Mouse (Mus musculus): ENCODE data around the gene Ntng1.

Ntng1 gene

DNA sequence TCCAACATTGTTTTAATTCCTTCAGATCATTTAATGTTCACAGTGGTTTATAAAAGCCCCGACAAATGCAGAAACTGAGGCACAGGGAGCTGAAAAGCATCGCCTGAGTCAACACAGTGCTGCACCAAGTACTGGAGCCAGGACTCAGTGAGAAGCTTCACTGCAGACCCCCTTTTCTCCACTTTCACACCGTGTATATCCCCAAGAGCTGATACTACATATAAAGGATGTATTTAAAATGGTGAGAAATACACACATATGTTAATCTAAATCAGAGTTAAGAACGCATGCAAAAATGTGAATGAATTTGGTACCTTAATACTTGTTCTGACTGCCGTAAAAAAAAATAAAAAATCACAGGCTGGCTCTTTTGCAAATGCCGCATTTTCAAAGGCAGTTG is 88.4 kb downstream of the Ntng1 start:
- DNase-seq (ENCODE audit: low spot score in 2 of 2), result no peak

DNA sequence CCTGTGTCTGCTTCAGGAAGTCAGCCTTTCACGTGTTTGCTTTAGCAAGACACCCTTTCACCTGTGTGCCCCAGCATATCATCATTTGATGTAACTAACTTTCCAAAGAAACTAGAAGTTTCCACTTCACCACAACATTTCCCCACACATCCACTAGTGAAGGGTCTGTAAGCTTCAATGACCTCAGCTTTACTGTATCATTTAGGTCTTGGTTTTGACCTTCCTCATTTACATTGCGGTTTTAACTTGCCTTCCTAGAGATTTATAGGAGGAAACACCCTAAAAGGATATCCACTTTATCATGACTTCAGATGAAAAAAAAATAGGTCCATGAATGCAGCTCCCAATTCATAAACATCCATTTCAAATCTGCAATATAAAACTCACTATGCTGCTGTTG is 89.7 kb downstream of the Ntng1 start:
- no peak for DNase-seq (ENCODE audit: low spot score in 2 of 2)

DNA sequence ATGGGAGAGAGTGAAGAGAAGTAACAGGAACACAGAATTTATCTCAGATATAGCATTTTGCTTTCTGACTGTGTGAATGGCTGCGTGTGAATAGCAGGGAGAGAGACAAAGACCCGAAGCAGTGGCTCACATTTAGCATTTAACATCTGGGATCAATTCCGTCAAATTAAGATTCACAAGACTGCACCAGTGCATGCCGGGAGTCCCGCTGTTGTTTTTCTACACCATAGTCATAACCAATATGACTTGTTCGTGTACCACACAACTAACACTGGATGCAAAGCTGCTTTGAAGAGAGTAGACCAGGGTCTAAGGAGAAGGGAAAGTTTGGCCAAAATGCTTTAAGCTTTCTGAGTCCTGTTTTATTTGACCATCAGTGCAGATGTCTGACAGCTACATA is 95.7 kb downstream of the Ntng1 start:
- no peak for DNase-seq (ENCODE audit: low spot score in 2 of 2)

DNA sequence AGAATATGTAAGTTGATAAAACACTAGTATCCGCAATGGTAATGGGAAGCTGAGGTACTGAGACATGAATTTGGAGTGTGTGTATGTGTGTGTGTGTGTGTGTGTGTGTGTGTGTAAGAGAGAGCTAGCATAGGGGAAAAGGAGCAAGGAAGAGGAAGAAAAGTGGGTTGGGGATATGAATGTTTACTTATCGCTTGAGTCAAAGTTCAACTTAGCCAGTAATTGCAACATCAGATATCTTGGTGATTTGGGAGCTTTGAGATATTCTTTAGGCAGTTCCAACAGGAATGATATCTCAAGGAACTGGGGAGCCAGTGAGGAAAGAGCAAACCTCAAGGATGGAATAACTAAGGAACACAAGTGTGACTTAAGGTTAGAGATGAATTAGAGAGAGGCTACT is 97.1 kb downstream of the Ntng1 start:
- no peak for DNase-seq (ENCODE audit: low spot score in 2 of 2)

DNA sequence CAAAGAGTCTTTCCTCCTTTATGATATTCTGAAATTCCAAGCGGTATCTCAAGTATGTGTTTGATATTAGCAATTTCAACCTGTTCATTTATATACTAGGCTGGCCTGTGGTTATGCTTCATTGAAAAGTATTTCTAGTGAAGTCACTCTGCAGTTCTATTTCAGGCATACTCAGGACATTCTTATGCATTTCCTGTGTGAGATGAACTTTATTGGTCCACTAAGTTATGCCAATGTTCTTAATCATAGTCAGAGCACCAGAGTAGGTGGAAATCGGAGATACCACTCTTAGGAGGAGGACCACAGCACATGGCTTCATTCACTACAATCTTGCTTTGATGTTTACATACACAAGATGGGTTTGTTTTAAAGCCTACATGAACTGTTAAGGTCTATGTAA is 99.6 kb downstream of the Ntng1 start:
- no peak for DNase-seq (ENCODE audit: low spot score in 2 of 2)

DNA sequence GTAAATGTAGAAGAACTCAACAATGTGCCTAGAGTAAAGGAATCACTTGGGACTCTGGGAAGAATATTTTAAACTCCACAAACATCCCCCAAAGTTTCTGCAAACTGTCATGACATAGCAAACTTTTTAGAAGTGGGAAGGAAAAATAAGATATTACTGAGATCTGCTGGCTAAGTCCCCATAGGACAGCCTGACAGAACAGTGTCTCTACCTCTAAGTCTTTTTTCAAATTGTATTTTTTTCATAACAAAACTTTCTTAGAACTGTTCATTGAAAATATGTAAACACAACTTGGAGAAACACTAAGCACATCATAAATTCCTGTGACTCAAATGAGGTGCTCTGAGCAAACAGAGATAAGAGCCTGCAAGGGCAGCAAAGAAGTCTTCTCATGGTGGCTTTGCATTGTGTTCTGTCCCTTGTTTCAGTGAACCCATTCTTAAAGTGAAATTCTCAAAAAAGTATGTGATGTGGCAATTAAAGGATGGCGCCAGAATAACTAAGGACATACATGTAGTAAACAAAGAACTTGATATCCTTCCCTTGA is 100.1 kb downstream of the Ntng1 start:
- DNase-seq (ENCODE audit: low spot score in 2 of 2), result no peak

DNA sequence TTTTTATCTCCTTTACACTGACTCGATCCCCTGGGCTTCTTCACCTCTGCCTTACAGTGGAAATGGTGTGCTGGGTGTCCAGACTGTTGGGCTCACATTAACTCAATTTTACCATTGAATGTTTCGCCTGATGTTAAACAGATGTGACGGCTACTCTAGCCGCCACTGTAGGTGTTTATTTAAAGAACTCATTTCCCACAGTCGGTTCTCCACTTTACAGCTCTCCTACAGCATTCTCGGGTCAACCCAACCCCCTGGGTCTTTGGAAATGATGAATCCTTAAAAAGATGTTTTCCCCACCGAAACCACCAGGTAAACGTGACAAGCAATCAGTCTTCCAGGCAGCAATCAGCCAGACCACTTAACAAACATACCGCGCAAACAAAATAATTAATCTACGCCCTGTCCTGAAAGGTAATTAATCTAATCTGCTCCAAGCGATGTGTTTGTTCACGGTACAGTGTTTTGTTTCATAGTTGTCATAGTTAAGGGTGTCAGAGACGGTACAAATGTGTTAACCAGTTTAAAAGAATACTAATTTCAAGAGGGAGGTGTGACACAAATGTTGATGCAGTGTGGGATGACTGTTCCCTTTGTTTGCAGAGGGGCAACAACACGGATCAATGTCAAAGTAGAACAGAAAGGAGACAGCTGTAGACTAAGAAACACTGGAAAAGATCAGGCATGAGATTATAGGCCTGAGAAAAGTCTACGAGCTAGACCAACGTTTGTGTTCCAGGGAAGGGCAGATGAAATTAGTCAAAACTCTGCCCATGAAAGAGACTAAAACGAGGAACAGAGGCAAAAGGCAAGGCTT is 120.8 kb downstream of the Ntng1 start:
- no peak for DNase-seq (ENCODE audit: low spot score in 2 of 2)

DNA sequence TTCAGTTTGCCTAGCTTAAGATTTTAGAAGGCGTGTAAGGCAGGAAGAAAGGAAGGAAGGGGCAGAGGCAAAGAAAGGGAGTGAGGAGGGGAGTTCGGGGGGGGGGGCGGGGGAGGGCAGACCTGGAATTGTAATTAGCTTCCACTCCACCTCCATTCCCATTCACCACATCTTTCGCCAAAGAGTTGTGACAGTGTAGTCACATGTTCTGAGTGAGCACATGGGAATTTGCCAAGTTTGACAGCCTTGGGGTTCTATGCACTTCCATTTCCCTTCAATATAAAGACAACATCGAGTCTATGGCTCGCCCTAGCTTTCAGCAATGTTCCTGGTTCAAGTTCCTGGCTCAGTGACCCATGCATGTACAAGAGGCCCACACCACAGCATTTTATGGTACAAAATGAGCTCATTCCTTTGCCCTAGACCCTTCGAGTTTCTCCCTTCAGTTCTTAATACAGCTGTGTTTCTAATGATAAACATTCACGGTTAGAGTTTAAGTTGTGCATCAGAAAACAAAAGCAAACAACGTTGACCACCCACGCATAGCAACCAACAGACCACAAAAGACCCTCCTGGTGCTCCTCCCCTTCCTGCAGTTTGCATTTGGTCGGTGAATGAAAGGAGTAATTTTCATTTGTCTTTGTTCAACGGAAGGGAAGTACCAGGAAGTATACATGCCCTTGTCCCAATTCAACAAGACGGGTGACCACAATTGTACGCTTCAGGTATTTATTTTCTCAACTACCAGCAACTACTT is 132.8 kb downstream of the Ntng1 start:
- no peak for DNase-seq (ENCODE audit: low spot score in 2 of 2)

DNA sequence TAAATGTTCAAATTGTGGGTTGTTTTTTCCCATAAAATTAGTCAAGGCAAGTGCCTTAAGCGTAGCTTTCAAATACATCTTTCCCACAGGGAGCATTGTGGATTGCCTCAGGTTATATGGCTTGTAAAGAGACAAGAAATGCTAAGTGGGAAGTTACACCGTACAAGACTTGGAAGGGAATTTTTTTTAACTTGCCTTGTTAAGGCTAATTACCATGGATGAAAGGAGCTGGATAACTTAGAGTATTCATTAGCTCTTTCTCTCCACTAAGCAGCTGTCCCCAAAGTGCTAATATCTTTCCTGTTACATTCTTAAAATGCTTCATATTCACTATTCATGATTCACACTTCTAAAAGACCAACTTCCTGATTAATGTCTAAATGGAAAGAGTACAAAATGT is 133.4 kb downstream of the Ntng1 start:
- no peak for DNase-seq (ENCODE audit: low spot score in 2 of 2)

DNA sequence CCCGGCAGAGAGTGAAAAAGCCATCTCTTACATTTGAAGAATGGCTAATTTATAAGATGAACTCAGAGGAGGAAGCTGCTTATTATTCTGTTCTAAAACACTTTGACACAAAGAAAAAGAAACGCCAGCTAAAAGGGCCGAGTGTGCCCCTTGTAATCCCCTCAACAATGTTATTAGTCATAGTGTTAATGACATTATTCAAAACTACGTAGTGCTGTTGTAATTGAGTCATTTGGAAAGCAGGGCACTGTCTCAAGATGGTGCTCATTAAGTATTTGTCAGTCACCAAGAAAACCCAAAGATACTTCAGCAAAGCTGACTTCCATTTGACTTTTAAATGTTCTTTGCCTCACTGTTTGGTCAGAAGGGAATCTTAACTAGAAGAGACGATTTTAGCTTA is 143.5 kb downstream of the Ntng1 start:
- DNase-seq (ENCODE audit: low spot score in 2 of 2), result no peak

DNA sequence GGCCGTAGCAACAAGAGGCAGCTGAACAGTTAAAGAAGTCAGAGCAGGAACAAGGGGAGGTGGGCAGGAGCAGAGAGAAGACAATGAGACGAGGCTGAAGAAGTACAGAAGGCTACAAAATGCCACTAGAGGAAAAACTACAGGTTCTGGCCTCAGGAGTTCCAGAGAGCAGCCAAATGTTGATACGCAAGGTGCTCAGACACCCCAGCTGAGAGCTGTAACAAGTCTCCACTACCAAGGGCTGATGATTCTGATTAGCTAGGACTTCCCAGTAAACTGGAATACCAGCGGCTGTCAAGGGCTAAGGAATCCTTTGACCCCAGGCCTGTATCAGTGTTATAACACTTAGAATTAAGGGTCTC is 148.2 kb downstream of the Ntng1 start:
- DNase-seq (ENCODE audit: low spot score in 2 of 2), result no peak

DNA sequence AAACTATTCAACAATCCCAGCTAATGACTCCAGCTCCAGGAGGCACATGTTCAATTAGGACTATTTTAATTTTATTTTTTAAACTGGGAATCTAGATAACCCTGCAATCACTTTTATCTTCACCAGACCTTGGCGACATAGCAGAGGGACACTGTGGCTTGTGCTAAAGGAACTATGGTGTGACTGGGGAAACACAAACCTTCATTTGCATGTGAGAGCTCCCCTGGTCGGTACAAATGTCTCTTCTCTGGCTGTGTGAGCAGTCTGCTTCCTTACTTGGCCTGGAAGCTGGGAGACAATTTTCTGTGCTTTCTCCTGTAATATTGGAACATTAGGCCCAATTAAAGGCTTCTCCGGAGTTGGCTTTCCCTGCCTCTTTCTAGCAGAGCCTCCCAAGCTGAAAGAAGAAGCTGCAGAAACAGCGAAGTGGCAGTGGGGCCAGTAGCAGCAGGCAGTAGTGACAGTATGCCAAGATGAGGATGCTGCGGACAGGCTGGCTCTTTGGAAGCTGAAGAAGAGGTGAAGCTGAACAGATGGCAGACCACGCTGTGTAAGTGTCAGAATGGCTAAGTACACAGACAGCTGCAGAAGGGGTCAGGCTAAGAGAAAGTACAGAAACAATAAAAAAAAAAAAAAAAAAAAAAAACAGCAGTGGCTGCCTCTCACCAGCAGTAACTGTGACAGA is 148.7 kb downstream of the Ntng1 start:
- DNase-seq (ENCODE audit: low spot score in 2 of 2), result no peak

DNA sequence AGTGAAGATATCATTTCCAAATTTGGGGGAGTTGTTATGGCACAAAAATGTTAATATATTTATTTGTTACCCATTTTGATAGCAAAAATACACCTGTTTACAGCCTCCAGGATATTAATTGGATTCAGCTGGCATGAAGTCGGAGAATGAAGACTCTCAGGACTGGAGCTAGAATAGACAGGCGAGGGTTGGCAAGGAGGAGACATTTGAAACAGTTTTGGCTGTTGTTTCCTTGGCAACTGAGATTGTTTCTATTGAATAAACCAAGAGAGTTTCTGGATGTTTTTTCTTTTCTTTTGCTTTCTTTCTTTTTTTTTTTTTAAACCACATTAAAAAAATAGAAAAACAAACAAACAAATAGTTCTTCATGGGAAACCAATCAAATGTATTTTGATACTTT is 159.7 kb downstream of the Ntng1 start:
- DNase-seq (ENCODE audit: low spot score in 2 of 2), result no peak

DNA sequence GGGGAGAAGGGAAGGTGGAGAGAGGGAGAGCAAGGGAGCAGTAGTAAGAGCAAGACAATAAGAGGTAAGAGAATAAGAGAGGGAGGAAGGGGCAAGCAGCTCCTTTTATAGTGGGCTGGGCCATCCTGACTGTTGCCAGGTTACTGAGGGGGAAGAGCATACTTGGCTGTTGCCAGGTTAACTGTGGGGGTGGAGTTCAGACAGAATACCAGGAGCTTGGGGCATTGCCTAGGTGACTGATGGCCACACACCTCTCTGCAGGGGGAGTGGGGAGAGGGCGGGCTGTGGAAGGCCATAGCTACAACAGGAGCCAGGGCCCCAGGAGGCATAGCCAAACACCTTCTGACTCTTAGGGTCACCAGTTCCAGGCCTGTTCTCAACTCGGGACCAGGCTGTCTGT is 166.2 kb downstream of the Ntng1 start:
- DNase-seq (ENCODE audit: low spot score in 2 of 2), result no peak

DNA sequence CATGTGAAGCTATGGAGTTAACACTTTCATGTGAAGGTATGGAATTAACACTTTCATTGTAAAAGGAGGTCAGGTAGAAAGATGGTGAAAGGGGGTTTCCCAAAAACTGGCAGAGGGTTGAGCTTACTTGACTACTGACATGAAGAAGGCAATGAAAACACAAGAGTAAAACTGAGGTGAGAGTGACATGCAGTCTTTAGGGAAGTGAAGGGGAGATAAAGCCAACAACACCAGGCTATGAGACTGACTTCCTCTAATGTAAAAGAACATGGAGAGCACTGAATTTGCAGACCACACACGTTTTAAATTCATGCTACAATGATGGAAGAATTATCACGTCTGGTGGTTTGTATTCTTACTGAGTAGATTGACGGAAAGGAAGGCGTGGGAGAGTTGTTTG is 168.7 kb downstream of the Ntng1 start:
- DNase-seq (ENCODE audit: low spot score in 2 of 2), result no peak

DNA sequence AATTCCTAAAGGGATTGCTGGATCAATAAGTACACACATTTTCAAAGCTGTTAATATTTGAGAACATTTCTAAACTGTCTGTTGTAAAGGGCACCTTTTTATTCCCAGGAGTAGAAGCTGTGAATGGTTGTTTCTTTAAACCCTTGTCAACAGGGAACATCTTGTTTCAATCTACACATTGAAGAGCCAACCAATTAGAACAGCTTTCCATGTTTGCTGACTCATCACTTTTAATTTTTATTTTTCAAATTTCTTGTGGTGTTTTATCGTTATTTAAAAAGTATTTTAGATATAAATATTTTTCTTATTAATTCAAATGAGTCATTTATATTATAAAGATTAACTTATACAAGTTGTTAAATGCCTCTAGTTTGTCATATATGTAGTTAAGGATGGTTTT is 172.3 kb downstream of the Ntng1 start:
- no peak for DNase-seq (ENCODE audit: low spot score in 2 of 2)

DNA sequence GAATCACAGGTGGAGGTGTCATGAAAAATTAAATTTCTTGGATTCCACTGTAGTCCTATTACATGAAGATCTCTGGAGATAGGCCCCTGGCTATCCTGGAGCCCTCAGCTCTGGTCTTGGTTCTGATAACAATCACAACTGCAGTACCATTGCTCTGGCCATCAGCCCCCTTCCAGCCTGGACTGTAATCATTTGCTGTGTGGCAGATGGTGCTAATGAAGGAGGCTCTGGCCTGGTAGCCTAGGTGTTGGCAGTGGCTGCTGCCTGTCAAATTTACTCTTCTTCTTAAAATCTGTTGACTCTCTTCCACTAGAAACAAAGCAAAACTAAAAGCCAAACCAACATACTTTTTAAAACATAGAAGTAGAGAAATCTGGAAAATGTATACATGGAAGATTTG is 173.6 kb downstream of the Ntng1 start:
- no peak for DNase-seq (ENCODE audit: low spot score in 2 of 2)

DNA sequence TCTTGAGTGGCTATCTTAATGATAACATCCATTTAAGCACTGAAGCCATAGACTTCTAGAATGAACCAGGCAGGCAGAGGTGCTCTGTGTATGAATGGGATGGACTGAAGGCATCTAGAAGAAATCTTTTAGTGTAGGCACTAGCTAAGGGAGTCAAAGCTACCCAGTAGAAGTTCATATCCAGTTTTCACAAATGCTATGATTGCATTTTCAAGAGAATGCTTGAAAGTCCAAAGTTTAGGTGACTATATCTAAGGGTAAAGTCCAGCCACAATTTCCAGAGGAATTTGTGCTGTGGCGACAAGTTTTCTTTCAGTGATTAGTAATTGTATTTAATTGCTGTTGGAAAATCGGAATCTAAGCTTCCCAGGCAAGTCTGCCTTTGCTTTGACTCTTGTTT is 181.2 kb downstream of the Ntng1 start:
- DNase-seq (ENCODE audit: low spot score in 2 of 2), result no peak

DNA sequence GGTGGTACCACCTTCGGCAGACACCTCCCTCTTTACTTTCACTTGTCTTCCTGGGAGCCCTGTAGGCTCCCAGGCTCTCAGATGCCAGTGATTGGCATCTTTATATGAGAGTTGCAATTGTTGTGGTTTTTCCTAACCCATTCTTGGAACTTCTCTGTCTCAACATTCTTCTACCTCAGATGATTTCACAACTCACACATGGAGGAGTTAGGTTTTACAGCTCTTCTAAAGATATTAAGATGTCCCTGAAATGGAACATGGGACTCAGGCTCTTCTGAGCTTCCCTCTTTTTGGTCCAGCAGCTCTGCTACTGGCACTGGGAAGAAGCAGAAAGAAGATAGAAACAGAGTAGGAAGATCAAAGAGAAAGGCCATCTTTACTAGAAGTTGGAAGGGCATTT is 200.9 kb downstream of the Ntng1 start:
- DNase-seq (ENCODE audit: low spot score in 2 of 2), result no peak

DNA sequence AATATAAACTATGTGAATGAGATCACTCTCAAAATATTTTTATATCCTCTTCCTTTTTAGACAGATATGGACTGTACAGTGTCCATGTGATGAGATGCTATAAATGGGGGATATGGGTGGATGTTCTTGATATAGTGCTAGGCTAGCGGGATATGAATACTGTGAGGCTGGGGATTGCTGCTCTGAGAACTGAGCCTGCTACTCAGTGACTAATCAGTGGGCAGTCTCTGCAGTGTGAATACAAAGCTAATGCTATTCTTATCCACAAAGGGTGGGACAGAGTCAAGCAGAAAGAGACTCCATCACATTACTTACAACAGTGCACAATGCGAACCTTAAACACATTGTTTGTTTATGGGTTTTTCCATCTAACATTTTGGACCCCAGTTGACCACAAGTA is 206.2 kb downstream of the Ntng1 start:
- DNase-seq (ENCODE audit: low spot score in 2 of 2), result no peak

DNA sequence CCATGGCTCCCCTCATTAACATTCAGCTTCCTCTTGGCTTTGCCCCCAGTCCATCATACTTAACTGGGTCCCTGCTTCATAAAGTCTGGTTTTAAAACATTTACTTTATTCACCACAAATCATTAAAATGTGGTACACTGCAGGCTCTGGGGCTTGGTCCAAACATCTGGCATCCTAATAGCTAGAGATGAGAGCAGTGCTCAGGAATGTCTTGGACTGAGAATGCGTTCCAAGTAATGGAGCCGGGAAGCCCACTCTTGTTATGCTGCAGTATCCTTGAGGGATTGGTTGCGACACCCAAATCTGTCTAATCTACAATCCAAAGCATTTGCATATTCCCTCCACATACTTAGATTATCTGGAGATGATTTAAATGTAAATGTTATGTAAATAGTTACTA is 207.5 kb downstream of the Ntng1 start:
- no peak for DNase-seq (ENCODE audit: low spot score in 2 of 2)

DNA sequence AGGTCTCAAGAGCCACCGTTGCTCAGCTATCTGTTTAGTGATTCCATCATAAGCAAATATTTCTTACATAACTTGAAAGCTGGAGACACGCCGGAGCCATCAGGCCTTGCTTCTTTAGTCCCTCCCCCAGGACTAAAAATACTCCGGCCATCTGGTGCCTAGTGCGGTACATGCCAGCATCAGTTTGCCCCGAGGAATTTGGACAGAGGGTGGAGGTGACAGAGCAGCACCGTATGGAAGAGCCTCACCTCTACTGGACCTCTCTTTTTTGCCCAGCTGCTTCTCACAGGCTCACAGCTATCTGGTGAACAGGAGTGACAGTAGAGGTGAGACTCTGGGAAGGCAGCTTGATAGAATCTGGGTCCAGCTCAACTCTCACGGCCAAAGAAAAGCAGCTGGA is 211.6 kb downstream of the Ntng1 start:
- DNase-seq (ENCODE audit: low spot score in 2 of 2), result peak; percentile 17 to 41

DNA sequence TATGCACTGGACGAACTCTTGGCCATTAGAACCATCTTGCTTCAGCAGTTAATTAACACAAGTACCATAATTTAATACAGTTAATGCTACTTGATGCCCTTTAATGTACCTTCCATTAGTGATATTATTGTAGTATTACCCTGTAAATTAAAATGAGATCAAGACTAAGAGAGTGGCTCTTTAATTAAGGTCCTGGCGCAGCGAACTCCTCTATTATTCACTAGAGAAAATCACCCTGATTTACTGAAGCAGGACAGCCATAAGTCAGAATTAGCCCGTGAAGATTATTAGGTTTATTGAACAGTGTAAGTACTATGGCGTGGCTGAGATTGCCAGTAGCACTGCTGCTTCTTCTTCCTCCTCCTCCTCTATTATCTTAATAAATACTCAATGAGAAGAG is 212.8 kb downstream of the Ntng1 start:
- DNase-seq (ENCODE audit: low spot score in 2 of 2), result no peak
